Mouse (Mus musculus): Measurements from ENCODE around the gene Trim60. TPM values are rescaled to one million over a fixed set of nuclear protein-coding genes. Genes with fewer than 3 reads are reported as not detected.

Trim60 gene
- polyA plus RNA-seq, 1 experiment: not detected

DNA sequence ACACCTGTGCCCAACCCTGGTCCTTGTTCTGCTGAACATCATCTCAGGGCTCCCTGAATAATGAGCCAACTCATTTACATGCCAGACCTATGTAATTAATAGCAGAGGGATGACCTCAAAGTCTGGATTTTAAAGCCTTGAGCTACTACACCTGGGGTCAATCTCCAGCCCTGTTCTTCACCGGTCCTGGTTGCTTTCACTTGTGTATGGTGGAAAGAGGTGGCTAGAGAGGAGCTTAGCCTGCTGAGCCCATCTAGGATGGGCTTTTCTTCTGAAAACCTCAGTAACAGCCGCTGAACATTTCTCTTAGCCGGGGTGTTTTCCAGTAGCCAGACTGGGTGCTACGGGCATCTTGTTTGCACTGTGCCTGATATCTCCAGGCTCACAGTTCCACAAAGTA is 30.7 kb downstream of the Trim60 start, which contains the start of gene Trim75:
Gene Trim75 (minus strand): TSS at position 101 of the 400 bp plus-strand sequence.
- no peak for DNase-seq (ENCODE audit: low read depth)

- no peak for DNase-seq (ENCODE audit: low read depth)
Measured at GRCm38 (mm10) chr8:64983150-64983897, 35.1 kb downstream of the Trim60 start.

GRCm38 (mm10) chr8:64962836-64963235 is 55.5 kb downstream of the Trim60 start:
- no peak for DNase-seq (ENCODE audit: low read depth)

DNA sequence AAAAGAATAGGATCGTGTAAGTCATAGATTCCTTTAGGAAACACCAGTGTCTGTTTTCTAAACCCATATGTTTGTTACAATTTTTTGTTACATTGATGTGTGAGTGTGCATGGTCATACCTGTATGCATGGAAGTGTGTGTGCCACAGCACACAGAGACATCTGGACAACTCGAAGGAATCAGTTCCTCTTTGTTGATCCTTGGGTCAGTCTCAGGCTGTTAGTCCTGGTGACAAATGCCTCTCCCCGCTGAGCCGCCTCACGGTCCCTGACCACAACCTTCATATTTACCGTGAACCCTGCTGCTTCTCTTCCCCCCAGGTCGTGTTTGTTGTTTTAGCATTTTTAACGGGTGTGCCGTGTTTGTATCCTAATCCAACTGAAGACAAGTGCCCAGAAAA is 59.4 kb downstream of the Trim60 start:
- no peak for DNase-seq (ENCODE audit: low read depth)

DNA sequence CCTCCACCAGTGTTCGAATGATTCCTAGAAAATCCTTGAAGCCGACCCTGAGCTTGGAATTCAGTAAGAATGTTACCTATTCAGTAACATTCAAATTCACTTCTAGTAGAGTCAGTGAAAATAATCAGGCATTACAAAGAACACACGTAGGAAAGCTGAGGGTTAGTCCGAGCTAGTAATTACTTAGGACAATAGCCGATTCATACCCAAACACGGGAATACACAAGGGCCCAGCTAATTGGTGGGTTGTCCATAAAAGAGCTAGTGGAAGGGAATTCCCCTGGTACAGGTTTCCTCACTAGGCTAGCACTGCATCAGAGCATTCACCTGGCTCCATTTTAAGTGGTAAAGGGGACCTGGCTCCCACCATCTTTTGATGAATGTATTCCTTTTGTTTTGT is 66.3 kb downstream of the Trim60 start:
- no peak for DNase-seq (ENCODE audit: low read depth)

Other genes starting within 250 kb of the Trim60 start
- 30.3 and 43.5 TPM in 2 replicates for gene Klhl2, start 168.6 kb downstream of the Trim60 start, polyA plus RNA-seq (2012; rRNA removed)
- gene Tmem192, start 71.4 kb downstream of the Trim60 start, polyA plus RNA-seq (2012; rRNA removed): 55.8 and 60.6 TPM in 2 replicates
- gene Trim75, start 30.8 kb downstream of the Trim60 start, polyA plus RNA-seq (2012; rRNA removed): not detected in 2 replicates
- not detected in 2 replicates for gene Trim61, start 61 bp downstream of the Trim60 start, polyA plus RNA-seq (2012; rRNA removed)
- gene Apela, start 18.8 kb upstream of the Trim60 start, polyA plus RNA-seq (2012; rRNA removed): not detected in 2 replicates
- not detected in 2 replicates for gene Gm10663, start 56.4 kb upstream of the Trim60 start, polyA plus RNA-seq (2012; rRNA removed)
- not detected in 2 replicates for gene BC030870, start 111.0 kb upstream of the Trim60 start, polyA plus RNA-seq (2012; rRNA removed)

Data from gonadal fat pad, adult 2 months (tissue).